Mouse (Mus musculus) neural tube, embryonic 12.5 days (tissue): ENCODE measurements around the gene Igfbp6. TPM values are rescaled to one million over a fixed set of nuclear protein-coding genes. Genes with fewer than 3 reads are reported as not detected.

Source experiments
- ATAC-seq: fragments of 200-750 bp; cut with Nextera tagmentation; 2 replicates; pipeline ENCODE4 v1.8.0; 2017; ENCODE audit warnings: low read depth, mild to moderate bottlenecking, moderate TSS enrichment, moderate library complexity; ENCODE audit not compliant: low FRiP score
- H3K27ac ChIP-seq: fragments of 300-500 bp; sonication (generic); 2 replicates; pipeline ENCODE4 v1.5.1; 2016
- H3K27me3 ChIP-seq: fragments of 300-500 bp; sonication (generic); replicated peaks from 2 replicates; pipeline ENCODE4 v1.6.1; 2016; ENCODE audit warnings: mild to moderate bottlenecking
- H3K36me3 ChIP-seq: fragments of 300-500 bp; sonication (generic); 2 replicates; pipeline ENCODE4 v1.6.1; 2016; ENCODE audit warnings: mild to moderate bottlenecking
- H3K4me1 ChIP-seq: fragments of 300-500 bp; sonication (generic); 2 replicates; pipeline ENCODE4 v1.6.1; 2016
- H3K4me2 ChIP-seq: fragments of 300-500 bp; sonication (generic); replicated peaks from 2 replicates; pipeline ENCODE4 v1.6.1; 2016; ENCODE audit warnings: mild to moderate bottlenecking
- H3K4me3 ChIP-seq: fragments of 300-500 bp; sonication (generic); 2 replicates; pipeline ENCODE4 v1.5.1; 2016
- H3K9ac ChIP-seq: fragments of 300-500 bp; sonication (generic); 2 replicates; pipeline ENCODE4 v1.6.1; 2016; ENCODE audit warnings: mild to moderate bottlenecking
- H3K9me3 ChIP-seq: fragments of 300-500 bp; sonication (generic); 2 replicates; pipeline ENCODE4 v1.6.1; 2016; ENCODE audit warnings: mild to moderate bottlenecking
- WGBS: fragments of 180-500 bp; shearing (Covaris S2); methylation state at CpG from one replicate; pipeline ENCODE4 v1.1.7; 2016; 5-methylcytosine and 5-hydroxymethylcytosine counted together
- polyA plus RNA-seq: library from polyadenylated mRNA; unstranded; fragments of >200 nt; fragmentation: Nextera tagmentation; extraction: Ambion mirVana; gene quantifications from 2 replicates; pipeline ENCODE4 v1.2.1, GENCODE M21; 2016

Igfbp6 gene
- polyA plus RNA-seq, 1 experiment from 2014 or later: 0.63 TPM

DNA sequence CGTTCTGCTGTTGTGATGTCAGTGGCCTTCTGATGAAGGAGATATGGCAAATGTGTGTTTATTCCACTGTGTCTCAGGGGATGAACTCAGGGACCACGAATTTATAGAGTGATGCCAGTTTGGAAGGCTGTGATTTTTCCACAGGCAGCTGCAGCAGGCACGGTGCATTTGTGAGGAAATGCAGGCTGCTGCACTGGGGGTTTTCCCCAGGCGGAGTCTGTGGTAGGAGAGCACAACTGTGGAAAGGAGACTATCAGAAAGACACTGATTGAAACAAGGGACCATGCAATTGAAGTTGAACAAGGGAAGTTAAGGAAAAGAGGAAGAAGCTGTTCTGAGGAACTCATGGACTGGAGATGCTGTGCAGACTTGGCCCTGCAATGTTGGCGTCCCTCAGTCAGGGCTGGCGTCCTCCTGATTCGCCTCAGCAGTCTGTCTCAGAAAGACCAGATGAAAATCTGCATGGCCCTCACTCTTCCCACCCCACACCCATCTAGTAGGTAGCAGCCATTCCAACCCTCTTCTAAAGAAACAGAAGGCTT lies 48.2 kb downstream of the Igfbp6 start:
- no peak for ATAC-seq
- H3K4me1 ChIP-seq: no peaks in the 10 kb centered on the region; the same call in 1 of the 2 replicates
- H3K27me3 ChIP-seq: no peaks in the 10 kb centered on the region
- WGBS: 87% methylated on average over 7 of the region's 7 CpGs
- H3K4me2 ChIP-seq: no peak overlapping the region
- no peaks in the 10 kb centered on the region for H3K9me3 ChIP-seq
- H3K36me3 ChIP-seq: no peaks in the 10 kb centered on the region
- H3K4me3 ChIP-seq: no peak overlapping the region
- no peak overlapping the region for H3K27ac ChIP-seq
- no peak overlapping the region for H3K9ac ChIP-seq

DNA sequence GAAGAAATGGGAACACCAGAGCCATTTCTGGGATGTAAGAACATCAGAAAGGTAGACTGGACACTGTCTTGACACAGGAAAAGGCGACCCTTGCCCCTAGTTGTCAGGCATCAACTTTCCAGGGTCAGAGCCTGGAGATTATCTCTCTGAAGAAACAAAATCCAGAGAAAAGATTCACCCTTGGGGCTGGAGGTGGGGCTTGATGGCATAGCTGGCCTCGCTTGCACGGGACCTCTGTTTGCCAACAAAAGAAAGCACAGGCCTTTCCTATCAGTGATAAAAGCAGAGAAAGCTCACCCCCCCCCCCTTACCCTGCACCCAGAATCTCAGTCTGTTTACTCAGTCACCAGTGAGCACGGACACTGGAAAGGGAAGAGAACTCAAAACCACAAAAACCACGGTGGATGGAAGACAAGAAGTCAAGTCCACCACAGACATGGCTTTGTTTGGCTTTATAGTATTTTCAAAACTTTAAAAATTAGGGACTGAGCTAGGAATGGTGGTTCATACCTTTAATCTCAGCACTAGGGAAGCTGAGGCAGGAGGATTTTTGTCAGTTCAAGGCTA lies 48.7 kb downstream of the Igfbp6 start:
- Histone ChIP-seq H3K27me3 (no peaks in the 10 kb centered on the region), H3K4me3 (no peak overlapping the region), H3K4me1 (no peaks in the 10 kb centered on the region; the same call in 1 of the 2 replicates), H3K9ac (no peak overlapping the region), H3K27ac (no peak overlapping the region), H3K9me3 (no peaks in the 10 kb centered on the region), H3K4me2 (no peak overlapping the region), H3K36me3 (no peaks in the 10 kb centered on the region)
- 76% methylated on average over 5 of the region's 5 CpGs for WGBS
- ATAC-seq: no peak

DNA sequence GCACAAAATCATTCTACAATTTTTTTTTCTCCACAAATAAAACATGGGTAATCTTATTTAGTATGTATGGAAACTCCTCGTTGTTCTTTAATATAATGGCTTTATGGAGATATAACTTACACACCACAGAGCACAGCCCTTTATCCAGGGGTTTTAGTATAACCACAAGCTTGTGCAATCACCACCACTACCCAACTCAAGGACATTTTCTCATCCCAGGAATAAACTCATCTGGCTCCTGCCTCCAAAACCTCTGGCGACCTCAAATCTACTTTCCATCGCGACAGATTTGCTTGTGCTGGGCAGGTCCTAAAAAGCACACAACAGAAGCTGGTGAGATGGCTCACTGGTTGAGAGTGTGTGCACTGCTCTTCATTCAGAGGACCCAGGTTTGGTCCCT lies 49.5 kb downstream of the Igfbp6 start:
- H3K9me3 ChIP-seq: no peaks in the 10 kb centered on the region
- 80% methylated on average over 4 of the region's 4 CpGs for WGBS
- H3K9ac ChIP-seq: no peak overlapping the region
- no peak overlapping the region for H3K4me3 ChIP-seq
- no peak overlapping the region for H3K4me2 ChIP-seq
- no peaks in the 10 kb centered on the region; the same call in 1 of the 2 replicates for H3K4me1 ChIP-seq
- no peaks in the 10 kb centered on the region for H3K36me3 ChIP-seq
- H3K27me3 ChIP-seq: no peaks in the 10 kb centered on the region
- no peak for ATAC-seq
- no peak overlapping the region for H3K27ac ChIP-seq

DNA sequence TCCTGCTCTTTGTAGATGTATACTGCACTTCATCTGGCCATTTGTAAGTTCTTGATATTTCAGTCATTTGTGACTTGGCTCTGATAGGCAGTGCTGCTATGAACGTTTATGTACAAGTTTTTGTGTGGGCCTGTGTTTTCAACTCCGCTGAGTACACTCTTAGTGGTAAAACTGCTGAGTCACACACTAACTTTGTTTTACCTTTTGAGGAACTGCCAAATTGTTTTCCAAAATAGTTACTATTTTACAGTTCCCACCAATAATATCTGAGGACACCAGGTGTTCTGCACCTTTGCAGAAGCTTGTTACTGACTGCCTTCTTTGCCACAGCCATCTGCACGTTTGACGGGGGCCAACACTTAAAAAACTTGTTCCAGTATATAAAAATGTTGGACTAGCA lies 50.3 kb downstream of the Igfbp6 start:
- no peaks in the 10 kb centered on the region for H3K36me3 ChIP-seq
- no peak overlapping the region for H3K4me2 ChIP-seq
- no peaks in the 10 kb centered on the region for H3K4me1 ChIP-seq
- no peak overlapping the region for H3K4me3 ChIP-seq
- H3K27ac ChIP-seq: no peak overlapping the region
- 87% methylated on average over 4 of the region's 4 CpGs for WGBS
- ATAC-seq: no peak
- no peaks in the 10 kb centered on the region for H3K9me3 ChIP-seq
- no peaks in the 10 kb centered on the region for H3K27me3 ChIP-seq
- H3K9ac ChIP-seq: no peak overlapping the region

DNA sequence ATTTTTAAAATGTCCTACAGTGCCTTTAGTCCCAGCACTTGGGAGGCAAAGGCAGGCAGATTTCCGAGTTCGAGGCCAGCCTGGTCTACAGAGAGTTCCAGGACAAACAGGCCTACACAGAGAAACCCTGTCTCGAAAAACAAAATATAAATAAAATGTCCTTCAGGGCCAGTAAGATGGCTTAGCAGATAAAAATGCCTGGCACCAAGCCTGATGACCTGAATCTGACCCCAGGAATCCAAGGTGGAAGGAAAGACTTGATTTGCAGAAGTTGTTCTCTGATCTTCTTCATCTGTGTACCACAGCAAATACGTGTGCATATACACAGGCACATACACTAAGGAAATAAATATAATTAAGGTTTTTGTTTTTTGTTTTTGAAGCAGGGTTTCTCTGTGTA lies 51.2 kb downstream of the Igfbp6 start:
- Histone ChIP-seq H3K4me2 (no peak overlapping the region), H3K9me3 (no peaks in the 10 kb centered on the region), H3K36me3 (no peaks in the 10 kb centered on the region), H3K27ac (no peak overlapping the region), H3K4me3 (no peak overlapping the region), H3K9ac (no peak overlapping the region), H3K4me1 (no peaks in the 10 kb centered on the region), H3K27me3 (no peaks in the 10 kb centered on the region)
- WGBS: 90% methylated on average over 4 of the region's 4 CpGs
- ATAC-seq: no peak

- Histone ChIP-seq H3K27me3 (no peaks in the 10 kb centered on the region), H3K4me3 (no peak overlapping the region), H3K4me1 (peaks cover 7% of the 10 kb centered on the region; the same call in 1 of the 2 replicates), H3K4me2 (no peak overlapping the region), H3K36me3 (no peaks in the 10 kb centered on the region), H3K9ac (no peak overlapping the region), H3K9me3 (no peaks in the 10 kb centered on the region), H3K27ac (no peak overlapping the region)
- 85% methylated on average over 4 of the region's 4 CpGs for WGBS
- ATAC-seq: no peak
These were observed 54.7 kb downstream of the Igfbp6 start for GRCm38 (mm10) chr15:102198841-102199240.

Other genes starting within 250 kb of the Igfbp6 start
- not detected in 2 replicates for gene Krt4, start 219.6 kb upstream of the Igfbp6 start, polyA plus RNA-seq
- 0.18 TPM in 1 of 2 replicates, not detected in the other for gene Krt79, start 204.0 kb upstream of the Igfbp6 start, polyA plus RNA-seq
- 0.05 TPM in 1 of 2 replicates, not detected in the other for gene Krt78, start 190.1 kb upstream of the Igfbp6 start, polyA plus RNA-seq
- gene Krt8, start 139.9 kb upstream of the Igfbp6 start, polyA plus RNA-seq: 5.4 and 6.8 TPM in 2 replicates
- gene Krt18, start 116.2 kb upstream of the Igfbp6 start, polyA plus RNA-seq: 4.1 and 4.2 TPM in 2 replicates
- gene Eif4b, start 70.6 kb upstream of the Igfbp6 start, polyA plus RNA-seq: 89.2 and 92.3 TPM in 2 replicates
- 13.0 and 13.5 TPM in 2 replicates for gene Tns2, start 43.9 kb upstream of the Igfbp6 start, polyA plus RNA-seq
- gene Spryd3, start 8.1 kb upstream of the Igfbp6 start, polyA plus RNA-seq: 29.6 and 33.3 TPM in 2 replicates
- 0.11 TPM in 1 of 2 replicates, not detected in the other for gene Soat2, start 6.2 kb downstream of the Igfbp6 start, polyA plus RNA-seq
- 98.3 and 105 TPM in 2 replicates for gene Zfp740, start 58.9 kb downstream of the Igfbp6 start, polyA plus RNA-seq
- gene Csad, start 60.4 kb downstream of the Igfbp6 start, polyA plus RNA-seq: 46.7 and 48.3 TPM in 2 replicates
- 0.29 and 0.79 TPM in 2 replicates for gene Itgb7, start 87.6 kb downstream of the Igfbp6 start, polyA plus RNA-seq
- 15.4 and 18.7 TPM in 2 replicates for gene Rarg, start 113.2 kb downstream of the Igfbp6 start, polyA plus RNA-seq
- 0.09 and 0.23 TPM in 2 replicates for gene Gm9918, start 126.2 kb downstream of the Igfbp6 start, polyA plus RNA-seq
- 53.2 and 56.4 TPM in 2 replicates for gene Mfsd5, start 135.1 kb downstream of the Igfbp6 start, polyA plus RNA-seq
- gene Espl1, start 151.9 kb downstream of the Igfbp6 start, polyA plus RNA-seq: 22.5 and 25.4 TPM in 2 replicates
- gene Pfdn5, start 181.8 kb downstream of the Igfbp6 start, polyA plus RNA-seq: 373 and 404 TPM in 2 replicates
- gene Myg1, start 187.3 kb downstream of the Igfbp6 start, polyA plus RNA-seq: 90.4 and 94.9 TPM in 2 replicates
- 51.3 and 53.2 TPM in 2 replicates for gene Aaas, start 206.4 kb downstream of the Igfbp6 start, polyA plus RNA-seq
- gene Sp7, start 222.8 kb downstream of the Igfbp6 start, polyA plus RNA-seq: 0.57 and 0.81 TPM in 2 replicates